Mouse (Mus musculus) embryonic facial prominence, embryonic 10.5 days (tissue): Measurements from ENCODE around the gene 4932438H23Rik. TPM values are rescaled to one million over a fixed set of nuclear protein-coding genes. Genes with fewer than 3 reads are reported as not detected.
A peak's percentile ranks its signal among the peaks of the same experiment; 100 is the strongest.

Source experiments
- DNase-seq: peaks from one replicate; pipeline ENCODE4 v3.0.0-alpha.2; 2017; ENCODE audit warnings: low spot score
- H3K27ac ChIP-seq: fragments of 300-500 bp; sonication (generic); replicated peaks from 2 replicates; pipeline ENCODE4 v1.5.1; 2016; ENCODE audit warnings: mild to moderate bottlenecking
- H3K27me3 ChIP-seq: fragments of 300-500 bp; sonication (generic); replicated peaks from 2 replicates; pipeline ENCODE4 v1.6.1; 2016; ENCODE audit warnings: low read depth, mild to moderate bottlenecking; ENCODE audit not compliant: poor library complexity, severe bottlenecking
- H3K36me3 ChIP-seq: fragments of 300-500 bp; sonication (generic); replicated peaks from 2 replicates; pipeline ENCODE4 v1.6.1; 2016; ENCODE audit warnings: mild to moderate bottlenecking, moderate library complexity
- H3K4me1 ChIP-seq: fragments of 300-500 bp; sonication (generic); 2 replicates; pipeline ENCODE4 v1.6.1; 2016
- H3K4me3 ChIP-seq: fragments of 300-500 bp; sonication (generic); 2 replicates; pipeline ENCODE4 v1.5.1; 2016; ENCODE audit warnings: mild to moderate bottlenecking, moderate library complexity
- H3K9me3 ChIP-seq: fragments of 300-500 bp; sonication (generic); 2 replicates; pipeline ENCODE4 v1.6.1; 2016; ENCODE audit warnings: mild to moderate bottlenecking
- WGBS: fragments of 180-500 bp; shearing (Covaris S2); methylation state at CpG from one replicate; pipeline ENCODE4 v1.1.7; 2016; 5-methylcytosine and 5-hydroxymethylcytosine counted together
- polyA plus RNA-seq: library from polyadenylated mRNA; unstranded; fragments of >200 nt; fragmentation: Nextera tagmentation; extraction: Ambion mirVana; gene quantifications from 2 replicates; pipeline ENCODE4 v1.2.1, GENCODE M21; 2016

4932438H23Rik gene
- polyA plus RNA-seq, result 0.15 TPM in 1 of 2 replicates, not detected in the other

GRCm38 (mm10) chr16:91095022-91095421 is at the start of gene 4932438H23Rik:
Gene 4932438H23Rik (minus strand): TSS chr16:91095122.
- Histone ChIP-seq H3K9me3 (no peaks in the 10 kb centered on the region), H3K36me3 (no peaks in the 10 kb centered on the region), H3K4me3 (no peak within 1 kb of the TSS), H3K27me3 (peaks cover 10% of the 10 kb centered on the region; the same call in 1 of the 2 replicates), H3K27ac (no peak within 1 kb of the TSS), H3K4me1 (peaks cover 8% of the 10 kb centered on the region; the same call in 1 of the 2 replicates)
- no peak for DNase-seq
- WGBS, result 88% methylated on average over 8 of the region's 8 CpGs

GRCm38 (mm10) chr16:91140991-91141630 is 46.2 kb upstream of the 4932438H23Rik start:
- peak; percentile 27 for DNase-seq
- 0 out of 2 replicates have a peak overlapping the region, but pooled peaks have one; percentile 27 for H3K4me3 ChIP-seq
- H3K27ac ChIP-seq, result peak overlapping the region; percentile 40; the same call in 1 of the 2 replicates
- H3K27me3 ChIP-seq, result peaks cover 66% of the 10 kb centered on the region
- no peaks in the 10 kb centered on the region for H3K36me3 ChIP-seq
- peaks cover 10% of the 10 kb centered on the region for H3K4me1 ChIP-seq
- 20% methylated on average over 20 of the region's 20 CpGs for WGBS
- peaks cover 14% of the 10 kb centered on the region; the same call in 1 of the 2 replicates for H3K9me3 ChIP-seq

- H3K4me1 ChIP-seq, result peaks cover 10% of the 10 kb centered on the region
- DNase-seq, result peak; percentile 38
- no peaks in the 10 kb centered on the region for H3K36me3 ChIP-seq
- 12% methylated on average over 10 of the region's 10 CpGs for WGBS
- no peak overlapping the region for H3K4me3 ChIP-seq
- H3K27me3 ChIP-seq, result peaks cover 66% of the 10 kb centered on the region
- peaks cover 14% of the 10 kb centered on the region; the same call in 1 of the 2 replicates for H3K9me3 ChIP-seq
- H3K27ac ChIP-seq, result no peak overlapping the region
Observed at GRCm38 (mm10) chr16:91140457-91140856, 45.5 kb upstream of the 4932438H23Rik start.

GRCm38 (mm10) chr16:91140056-91140455 is 45.1 kb upstream of the 4932438H23Rik start:
- peaks cover 66% of the 10 kb centered on the region for H3K27me3 ChIP-seq
- H3K36me3 ChIP-seq, result no peaks in the 10 kb centered on the region
- peak; percentile 25 for DNase-seq
- H3K4me3 ChIP-seq, result no peak overlapping the region
- H3K9me3 ChIP-seq, result peaks cover 12% of the 10 kb centered on the region; the same call in 1 of the 2 replicates
- H3K27ac ChIP-seq, result peak overlapping the region; percentile 70
- H3K4me1 ChIP-seq, result peaks cover 10% of the 10 kb centered on the region
- 6% methylated on average over 13 of the region's 13 CpGs for WGBS

GRCm38 (mm10) chr16:91139481-91139880 is 44.6 kb upstream of the 4932438H23Rik start:
- no peak for DNase-seq
- H3K27ac ChIP-seq, result peak overlapping the region; percentile 70
- H3K4me1 ChIP-seq, result peaks cover 10% of the 10 kb centered on the region
- H3K27me3 ChIP-seq, result peaks cover 70% of the 10 kb centered on the region
- 21% methylated on average over 10 of the region's 10 CpGs for WGBS
- peaks cover 7% of the 10 kb centered on the region; the same call in 1 of the 2 replicates for H3K9me3 ChIP-seq
- H3K4me3 ChIP-seq, result no peak overlapping the region
- no peaks in the 10 kb centered on the region for H3K36me3 ChIP-seq

GRCm38 (mm10) chr16:91138736-91139135 is 43.8 kb upstream of the 4932438H23Rik start:
- 88% methylated on average over 3 of the region's 3 CpGs for WGBS
- no peak for DNase-seq
- no peaks in the 10 kb centered on the region; the same call in 1 of the 2 replicates for H3K9me3 ChIP-seq
- H3K27ac ChIP-seq, result no peak overlapping the region
- peaks cover 72% of the 10 kb centered on the region for H3K27me3 ChIP-seq
- H3K4me1 ChIP-seq, result peaks cover 10% of the 10 kb centered on the region
- no peak overlapping the region for H3K4me3 ChIP-seq
- H3K36me3 ChIP-seq, result no peaks in the 10 kb centered on the region

- Histone ChIP-seq H3K36me3 (no peaks in the 10 kb centered on the region), H3K4me3 (no peak overlapping the region), H3K27ac (no peak overlapping the region), H3K9me3 (no peaks in the 10 kb centered on the region; the same call in 1 of the 2 replicates), H3K27me3 (peaks cover 72% of the 10 kb centered on the region), H3K4me1 (peaks cover 10% of the 10 kb centered on the region)
- 92% methylated on average over 7 of the region's 7 CpGs for WGBS
- DNase-seq, result no peak
Observed at GRCm38 (mm10) chr16:91138151-91138550, 43.2 kb upstream of the 4932438H23Rik start.

GRCm38 (mm10) chr16:91136607-91137006 is 41.7 kb upstream of the 4932438H23Rik start:
- DNase-seq, result no peak
- WGBS, result 88% methylated on average over 3 of the region's 3 CpGs
- Histone ChIP-seq H3K27ac (no peak overlapping the region), H3K27me3 (peaks cover 56% of the 10 kb centered on the region), H3K4me1 (peaks cover 10% of the 10 kb centered on the region), H3K36me3 (no peaks in the 10 kb centered on the region), H3K9me3 (no peaks in the 10 kb centered on the region; the same call in 1 of the 2 replicates), H3K4me3 (no peak overlapping the region)

- DNase-seq, result no peak
- no peak overlapping the region for H3K27ac ChIP-seq
- 94% methylated on average over 15 of the region's 15 CpGs for WGBS
- H3K27me3 ChIP-seq, result peaks cover 13% of the 10 kb centered on the region; the same call in 1 of the 2 replicates
- H3K4me1 ChIP-seq, result peaks cover 5% of the 10 kb centered on the region; the same call in 1 of the 2 replicates
- H3K9me3 ChIP-seq, result no peaks in the 10 kb centered on the region
- H3K36me3 ChIP-seq, result no peaks in the 10 kb centered on the region
- H3K4me3 ChIP-seq, result no peak overlapping the region
Observed at GRCm38 (mm10) chr16:91129916-91130315, 35.0 kb upstream of the 4932438H23Rik start.

- 89% methylated on average over 4 of the region's 4 CpGs for WGBS
- 0 out of 2 replicates have a peak, but pooled peaks cover 7% of the 10 kb centered on the region for H3K27me3 ChIP-seq
- H3K9me3 ChIP-seq, result no peaks in the 10 kb centered on the region
- H3K27ac ChIP-seq, result no peak overlapping the region
- H3K4me3 ChIP-seq, result no peak overlapping the region
- no peaks in the 10 kb centered on the region for H3K36me3 ChIP-seq
- no peak for DNase-seq
- H3K4me1 ChIP-seq, result peaks cover 7% of the 10 kb centered on the region; the same call in 1 of the 2 replicates
Observed at GRCm38 (mm10) chr16:91128431-91128830, 33.5 kb upstream of the 4932438H23Rik start.

GRCm38 (mm10) chr16:91126734-91127524 is 32.0 kb upstream of the 4932438H23Rik start:
- 86% methylated on average over 8 of the region's 8 CpGs for WGBS
- Histone ChIP-seq H3K9me3 (no peaks in the 10 kb centered on the region), H3K27me3 (0 out of 2 replicates have a peak, but pooled peaks cover 7% of the 10 kb centered on the region), H3K36me3 (no peaks in the 10 kb centered on the region), H3K27ac (no peak overlapping the region), H3K4me3 (no peak overlapping the region), H3K4me1 (peaks cover 7% of the 10 kb centered on the region; the same call in 1 of the 2 replicates)
- DNase-seq, result no peak

- no peak overlapping the region for H3K27ac ChIP-seq
- no peaks in the 10 kb centered on the region for H3K9me3 ChIP-seq
- DNase-seq, result no peak
- peaks cover 7% of the 10 kb centered on the region; the same call in 1 of the 2 replicates for H3K4me1 ChIP-seq
- H3K4me3 ChIP-seq, result no peak overlapping the region
- WGBS, result 73% methylated on average over 3 of the region's 3 CpGs
- 0 out of 2 replicates have a peak, but pooled peaks cover 7% of the 10 kb centered on the region for H3K27me3 ChIP-seq
- H3K36me3 ChIP-seq, result no peaks in the 10 kb centered on the region
Observed at GRCm38 (mm10) chr16:91124256-91124655, 29.3 kb upstream of the 4932438H23Rik start.
